Mouse (Mus musculus): ENCODE results near the gene E130309D02Rik. TPM values are rescaled to one million over a fixed set of nuclear protein-coding genes. Genes with fewer than 3 reads are reported as not detected.
A peak's percentile ranks its signal among the peaks of the same experiment; 100 is the strongest.

E130309D02Rik gene
- polyA plus RNA-seq, 1 experiment from 2014 or later: 19.9 TPM

DNA sequence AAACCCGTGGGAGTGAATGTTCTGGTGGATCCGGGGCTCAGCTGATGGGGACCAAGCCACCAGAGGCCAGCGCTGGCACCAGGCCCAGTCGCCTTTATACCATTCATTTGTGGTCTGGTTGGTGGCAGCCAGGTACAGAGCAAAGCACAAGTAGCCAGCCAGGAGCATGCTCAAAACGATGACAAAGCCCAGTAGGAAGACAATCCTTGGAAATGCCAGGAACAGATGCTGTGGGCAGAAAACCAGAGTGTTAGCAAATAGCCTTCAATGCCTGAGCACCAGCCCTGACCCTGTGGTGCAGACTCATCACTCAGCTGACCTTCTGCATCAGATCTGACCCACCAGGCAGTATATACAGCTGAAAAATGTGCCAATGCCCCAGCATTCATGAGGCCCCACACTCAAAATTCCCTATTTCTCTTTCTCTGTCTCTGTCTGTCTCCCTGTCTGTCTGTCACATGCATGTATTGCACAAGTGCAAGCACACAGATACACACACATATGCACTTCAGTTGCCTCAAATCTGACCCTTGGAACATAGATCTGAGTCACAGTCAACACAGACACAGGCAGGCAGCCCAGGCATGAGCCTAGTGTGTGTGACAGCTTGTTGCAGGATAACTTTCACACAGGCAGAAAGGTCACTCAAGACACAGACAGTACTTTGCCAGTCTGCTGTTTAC is 1.6 kb upstream of the E130309D02Rik start:
- Histone ChIP-seq H3K27ac (ENCODE audit: low read depth, low read length) (no peak overlapping the region), H3K4me1 (ENCODE audit: control insufficient read depth, insufficient read depth, low read length) (peaks cover 13% of the 10 kb centered on the region), H3K9ac (ENCODE audit: low read depth, low read length) (no peak overlapping the region), H3K9me3 (replicated peaks; ENCODE audit: control insufficient read depth, low read length) (no peaks in the 10 kb centered on the region), H3K36me3 (ENCODE audit: control insufficient read depth, insufficient read depth, low read length) (peaks cover 18% of the 10 kb centered on the region; the same call in 1 of the 2 replicates), H3K4me3 (ENCODE audit: low read depth, low read length) (no peak overlapping the region), H3K4me2 (no peak overlapping the region; the same call in 1 of the 2 replicates), H3K27me3 (ENCODE audit: control insufficient read depth, insufficient read depth, low read length) (no peaks in the 10 kb centered on the region)
- no peak for ATAC-seq (replicated peaks; ENCODE audit: insufficient number of reproducible peaks, low FRiP score, low TSS enrichment)
- 87% methylated on average over 5 of the region's 5 CpGs for WGBS (ENCODE audit: insufficient replicate concordance)

DNA sequence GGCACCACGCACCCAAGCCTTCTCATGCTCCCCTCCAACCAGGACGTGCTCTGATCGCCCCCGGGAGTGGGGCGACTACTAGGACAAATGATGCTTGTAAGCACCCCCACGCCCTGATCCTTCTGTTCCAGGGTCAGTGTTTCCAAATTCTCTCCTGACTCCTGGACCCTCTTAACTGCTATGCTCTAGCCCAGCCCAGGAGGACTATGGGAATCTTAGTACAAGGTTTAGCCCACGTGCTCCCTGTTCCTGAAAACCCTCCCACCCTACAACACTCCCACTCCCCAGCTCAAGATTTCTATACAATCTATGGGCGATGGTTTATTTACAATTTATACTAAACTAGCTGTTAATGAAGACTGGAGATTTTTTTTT is 341 bp upstream of the E130309D02Rik start:
- no peaks in the 10 kb centered on the region for H3K9me3 ChIP-seq (replicated peaks; ENCODE audit: control insufficient read depth, low read length)
- H3K27me3 ChIP-seq (ENCODE audit: control insufficient read depth, insufficient read depth, low read length): no peaks in the 10 kb centered on the region
- H3K36me3 ChIP-seq (ENCODE audit: control insufficient read depth, insufficient read depth, low read length): peaks cover 23% of the 10 kb centered on the region
- H3K4me3 ChIP-seq (ENCODE audit: low read depth, low read length): peak overlapping the region; percentile 75
- no peak for ATAC-seq (replicated peaks; ENCODE audit: insufficient number of reproducible peaks, low FRiP score, low TSS enrichment)
- H3K4me1 ChIP-seq (ENCODE audit: control insufficient read depth, insufficient read depth, low read length): peaks cover 13% of the 10 kb centered on the region
- H3K9ac ChIP-seq (ENCODE audit: low read depth, low read length): peak overlapping the region; percentile 92
- WGBS (ENCODE audit: insufficient replicate concordance): 13% methylated on average over 8 of the region's 8 CpGs
- H3K4me2 ChIP-seq: peak overlapping the region; percentile 92
- H3K27ac ChIP-seq (ENCODE audit: low read depth, low read length): no peak overlapping the region

DNA sequence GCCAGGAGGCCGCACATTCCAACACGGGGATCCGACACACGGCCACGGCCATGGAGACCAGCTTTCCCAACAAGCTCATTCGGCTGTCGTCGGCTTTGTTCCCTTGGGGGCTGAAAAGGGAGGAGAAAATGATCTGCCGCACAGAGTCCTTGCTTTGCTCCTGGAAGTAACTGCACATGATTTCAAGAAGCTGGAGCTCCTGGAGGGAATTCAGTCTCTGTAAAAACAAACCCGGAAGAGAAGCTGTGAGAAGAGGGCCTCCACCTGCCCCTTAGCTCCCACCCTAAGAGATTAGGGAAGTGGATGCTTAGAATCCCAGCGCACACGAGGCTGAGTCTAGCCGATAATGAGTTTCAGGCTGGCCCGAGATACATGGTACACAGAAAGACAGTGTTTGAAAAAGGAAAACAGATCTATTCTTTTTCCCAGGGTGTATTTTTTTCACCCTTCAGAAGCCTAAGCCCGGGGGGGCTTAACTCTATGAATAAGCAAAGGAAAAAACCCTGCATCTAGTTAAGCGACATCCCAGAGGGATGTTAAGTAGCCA is 904 bp downstream of the E130309D02Rik start:
- H3K36me3 ChIP-seq (ENCODE audit: control insufficient read depth, insufficient read depth, low read length): peaks cover 28% of the 10 kb centered on the region
- no peaks in the 10 kb centered on the region for H3K9me3 ChIP-seq (replicated peaks; ENCODE audit: control insufficient read depth, low read length)
- peak overlapping the region; percentile 75 for H3K4me3 ChIP-seq (ENCODE audit: low read depth, low read length)
- H3K27me3 ChIP-seq (ENCODE audit: control insufficient read depth, insufficient read depth, low read length): no peaks in the 10 kb centered on the region
- WGBS (ENCODE audit: insufficient replicate concordance): 2% methylated on average over 16 of the region's 16 CpGs
- peaks cover 13% of the 10 kb centered on the region for H3K4me1 ChIP-seq (ENCODE audit: control insufficient read depth, insufficient read depth, low read length)
- H3K27ac ChIP-seq (ENCODE audit: low read depth, low read length): peak overlapping the region; percentile 88
- peak overlapping the region; percentile 92 for H3K9ac ChIP-seq (ENCODE audit: low read depth, low read length)
- H3K4me2 ChIP-seq: peak overlapping the region; percentile 92
- ATAC-seq (replicated peaks; ENCODE audit: insufficient number of reproducible peaks, low FRiP score, low TSS enrichment): 0 out of 2 replicates have a peak, but pooled peaks have one; percentile 27

DNA sequence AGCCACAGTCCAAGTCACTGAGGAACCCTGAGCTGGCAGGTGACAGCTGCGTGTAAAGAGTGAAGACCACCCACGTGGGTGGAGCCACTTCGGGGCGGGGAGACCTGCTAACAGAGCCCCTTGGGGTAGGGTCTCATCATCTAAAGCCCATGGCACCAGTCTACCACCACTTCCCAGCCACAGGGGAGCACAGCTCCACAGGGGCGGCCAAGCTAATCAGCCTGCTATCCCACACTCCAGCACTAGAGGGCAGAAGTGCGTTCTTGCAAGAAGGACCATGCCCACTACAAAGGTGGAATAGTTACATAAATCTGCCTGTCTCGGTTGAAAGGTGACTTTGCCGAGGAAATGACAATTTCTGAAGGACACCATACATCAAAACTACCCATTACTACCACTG is 3.3 kb downstream of the E130309D02Rik start:
- no peaks in the 10 kb centered on the region for H3K9me3 ChIP-seq (replicated peaks; ENCODE audit: control insufficient read depth, low read length)
- WGBS (ENCODE audit: insufficient replicate concordance): 69% methylated on average over 8 of the region's 8 CpGs
- peaks cover 35% of the 10 kb centered on the region for H3K36me3 ChIP-seq (ENCODE audit: control insufficient read depth, insufficient read depth, low read length)
- H3K4me1 ChIP-seq (ENCODE audit: control insufficient read depth, insufficient read depth, low read length): peaks cover 13% of the 10 kb centered on the region
- ATAC-seq (replicated peaks; ENCODE audit: insufficient number of reproducible peaks, low FRiP score, low TSS enrichment): no peak
- no peaks in the 10 kb centered on the region for H3K27me3 ChIP-seq (ENCODE audit: control insufficient read depth, insufficient read depth, low read length)
- H3K4me2 ChIP-seq: no peak overlapping the region
- H3K4me3 ChIP-seq (ENCODE audit: low read depth, low read length): no peak overlapping the region
- H3K27ac ChIP-seq (ENCODE audit: low read depth, low read length): no peak overlapping the region
- H3K9ac ChIP-seq (ENCODE audit: low read depth, low read length): no peak overlapping the region

DNA sequence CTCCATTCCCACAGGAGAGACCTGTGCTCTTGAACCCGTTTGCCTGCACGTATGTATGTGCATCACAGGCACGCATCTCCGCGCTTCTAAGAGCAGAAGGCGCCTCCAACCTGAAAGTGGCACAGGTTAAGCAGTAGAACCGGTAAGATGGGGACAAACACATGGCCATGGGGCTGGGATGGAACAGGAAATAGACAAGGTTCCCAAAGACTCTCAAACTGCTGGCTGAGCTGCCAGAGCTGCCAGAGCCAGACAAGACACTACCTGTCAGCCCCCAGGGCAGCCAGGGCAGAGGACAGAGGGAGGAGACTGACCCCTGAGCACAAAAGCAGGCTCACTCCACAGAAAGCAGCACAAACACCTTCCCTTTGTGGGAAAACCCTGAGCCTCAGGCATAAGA is 5.2 kb downstream of the E130309D02Rik start:
- no peak overlapping the region for H3K4me2 ChIP-seq
- H3K27ac ChIP-seq (ENCODE audit: low read depth, low read length): no peak overlapping the region
- H3K9me3 ChIP-seq (replicated peaks; ENCODE audit: control insufficient read depth, low read length): no peaks in the 10 kb centered on the region
- peaks cover 9% of the 10 kb centered on the region for H3K4me1 ChIP-seq (ENCODE audit: control insufficient read depth, insufficient read depth, low read length)
- no peak overlapping the region for H3K9ac ChIP-seq (ENCODE audit: low read depth, low read length)
- H3K36me3 ChIP-seq (ENCODE audit: control insufficient read depth, insufficient read depth, low read length): peaks cover 52% of the 10 kb centered on the region
- no peaks in the 10 kb centered on the region for H3K27me3 ChIP-seq (ENCODE audit: control insufficient read depth, insufficient read depth, low read length)
- no peak overlapping the region for H3K4me3 ChIP-seq (ENCODE audit: low read depth, low read length)
- WGBS (ENCODE audit: insufficient replicate concordance): 96% methylated on average over 7 of the region's 7 CpGs
- no peak for ATAC-seq (replicated peaks; ENCODE audit: insufficient number of reproducible peaks, low FRiP score, low TSS enrichment)

DNA sequence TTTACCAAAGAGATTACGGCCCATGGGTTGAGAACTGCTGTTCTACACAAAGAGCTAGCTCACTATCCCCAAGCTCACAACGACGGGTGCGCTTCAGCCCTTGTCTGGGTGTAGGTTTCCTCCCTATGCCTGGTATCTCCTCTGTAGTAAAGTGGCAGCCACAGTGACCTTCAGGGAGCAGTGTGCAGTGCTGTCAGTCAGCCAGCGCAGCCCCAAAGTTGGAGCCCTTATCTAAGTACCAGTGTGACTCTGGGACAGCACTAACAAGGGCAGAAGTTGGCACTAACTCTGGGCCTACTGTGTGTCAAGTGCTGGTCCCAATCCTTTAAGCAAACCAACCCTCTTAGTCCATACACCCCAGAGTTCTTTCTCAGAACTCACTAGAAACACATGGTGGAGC is 6.3 kb downstream of the E130309D02Rik start:
- H3K27ac ChIP-seq (ENCODE audit: low read depth, low read length): no peak overlapping the region
- H3K36me3 ChIP-seq (ENCODE audit: control insufficient read depth, insufficient read depth, low read length): peaks cover 58% of the 10 kb centered on the region
- H3K4me1 ChIP-seq (ENCODE audit: control insufficient read depth, insufficient read depth, low read length): peaks cover 6% of the 10 kb centered on the region
- 80% methylated on average over 5 of the region's 5 CpGs for WGBS (ENCODE audit: insufficient replicate concordance)
- no peaks in the 10 kb centered on the region for H3K9me3 ChIP-seq (replicated peaks; ENCODE audit: control insufficient read depth, low read length)
- H3K9ac ChIP-seq (ENCODE audit: low read depth, low read length): no peak overlapping the region
- H3K27me3 ChIP-seq (ENCODE audit: control insufficient read depth, insufficient read depth, low read length): no peaks in the 10 kb centered on the region
- no peak overlapping the region for H3K4me2 ChIP-seq
- no peak overlapping the region for H3K4me3 ChIP-seq (ENCODE audit: low read depth, low read length)
- ATAC-seq (replicated peaks; ENCODE audit: insufficient number of reproducible peaks, low FRiP score, low TSS enrichment): no peak

DNA sequence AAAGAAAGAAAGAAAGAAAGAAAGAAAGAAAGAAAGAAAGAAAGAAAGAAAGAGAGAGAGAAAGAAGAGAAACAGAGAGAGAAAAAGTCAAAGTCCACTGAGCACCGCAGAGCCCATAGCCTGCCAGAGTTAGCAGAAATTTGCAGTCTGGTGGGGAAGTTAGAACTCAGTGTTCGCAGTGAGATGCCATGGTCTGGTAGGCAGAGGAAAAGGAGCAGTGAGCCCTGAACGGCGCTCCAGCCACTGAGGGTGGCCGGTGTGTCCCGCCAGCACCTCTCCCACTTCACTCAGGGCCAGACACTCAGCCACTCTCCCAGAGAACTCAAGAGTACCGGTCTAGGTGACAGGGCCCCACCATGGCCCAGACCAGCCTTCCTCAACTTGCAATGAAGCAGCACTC is 10.9 kb downstream of the E130309D02Rik start:
- no peak for ATAC-seq (replicated peaks; ENCODE audit: insufficient number of reproducible peaks, low FRiP score, low TSS enrichment)
- no peak overlapping the region for H3K9ac ChIP-seq (ENCODE audit: low read depth, low read length)
- no peaks in the 10 kb centered on the region for H3K4me1 ChIP-seq (ENCODE audit: control insufficient read depth, insufficient read depth, low read length)
- H3K27ac ChIP-seq (ENCODE audit: low read depth, low read length): no peak overlapping the region
- H3K4me3 ChIP-seq (ENCODE audit: low read depth, low read length): no peak overlapping the region
- H3K9me3 ChIP-seq (replicated peaks; ENCODE audit: control insufficient read depth, low read length): no peaks in the 10 kb centered on the region
- H3K4me2 ChIP-seq: no peak overlapping the region
- H3K27me3 ChIP-seq (ENCODE audit: control insufficient read depth, insufficient read depth, low read length): no peaks in the 10 kb centered on the region
- 85% methylated on average over 7 of the region's 7 CpGs for WGBS (ENCODE audit: insufficient replicate concordance)
- H3K36me3 ChIP-seq (ENCODE audit: control insufficient read depth, insufficient read depth, low read length): peaks cover 58% of the 10 kb centered on the region

DNA sequence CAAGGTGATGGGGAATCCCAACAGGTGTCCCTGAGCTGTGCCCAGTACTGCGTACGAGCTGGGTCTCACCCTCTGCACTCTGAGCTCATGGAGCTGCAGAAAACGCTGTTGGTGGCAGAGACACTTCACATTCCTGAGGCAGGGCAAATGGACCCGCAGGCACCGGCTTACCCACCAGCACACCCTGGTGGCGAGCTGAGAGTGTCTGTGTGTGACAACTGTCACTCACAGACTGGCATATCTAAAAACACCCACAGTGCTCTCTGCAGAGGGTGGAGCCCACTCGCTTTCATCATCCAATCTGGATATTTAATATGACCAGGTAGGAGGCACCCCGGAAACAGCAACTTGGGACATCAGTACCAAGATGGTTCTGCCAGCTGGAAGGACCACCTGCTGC is 13.9 kb downstream of the E130309D02Rik start:
- Histone ChIP-seq H3K4me1 (ENCODE audit: control insufficient read depth, insufficient read depth, low read length) (no peaks in the 10 kb centered on the region), H3K9me3 (replicated peaks; ENCODE audit: control insufficient read depth, low read length) (no peaks in the 10 kb centered on the region), H3K4me3 (ENCODE audit: low read depth, low read length) (no peak overlapping the region), H3K27ac (ENCODE audit: low read depth, low read length) (no peak overlapping the region), H3K36me3 (ENCODE audit: control insufficient read depth, insufficient read depth, low read length) (peaks cover 42% of the 10 kb centered on the region), H3K27me3 (ENCODE audit: control insufficient read depth, insufficient read depth, low read length) (no peaks in the 10 kb centered on the region), H3K9ac (ENCODE audit: low read depth, low read length) (no peak overlapping the region), H3K4me2 (no peak overlapping the region)
- WGBS (ENCODE audit: insufficient replicate concordance): 78% methylated on average over 8 of the region's 8 CpGs
- ATAC-seq (replicated peaks; ENCODE audit: insufficient number of reproducible peaks, low FRiP score, low TSS enrichment): no peak

DNA sequence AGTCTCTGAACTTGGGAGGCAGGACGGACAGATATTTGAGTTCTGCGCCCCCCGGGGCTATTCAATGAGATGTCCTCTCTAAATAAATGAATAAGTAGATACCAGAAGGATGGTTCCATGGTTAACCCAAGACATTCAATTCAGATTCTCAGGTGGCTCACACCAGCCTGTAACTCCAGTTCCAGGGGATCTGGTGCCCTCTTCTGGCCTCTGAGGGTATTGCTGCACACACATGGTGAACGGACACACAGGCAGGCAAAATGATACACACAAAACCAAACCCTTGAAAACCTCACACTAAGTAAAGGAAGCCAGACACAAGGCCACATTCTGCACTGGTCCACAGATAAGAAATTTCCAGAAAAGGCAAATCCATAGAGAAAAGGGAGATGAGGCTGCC is 15.5 kb downstream of the E130309D02Rik start:
- 89% methylated on average over 4 of the region's 4 CpGs for WGBS (ENCODE audit: insufficient replicate concordance)
- no peak for ATAC-seq (replicated peaks; ENCODE audit: insufficient number of reproducible peaks, low FRiP score, low TSS enrichment)
- peaks cover 29% of the 10 kb centered on the region for H3K36me3 ChIP-seq (ENCODE audit: control insufficient read depth, insufficient read depth, low read length)
- H3K9me3 ChIP-seq (replicated peaks; ENCODE audit: control insufficient read depth, low read length): no peaks in the 10 kb centered on the region
- H3K4me2 ChIP-seq: no peak overlapping the region
- no peaks in the 10 kb centered on the region for H3K4me1 ChIP-seq (ENCODE audit: control insufficient read depth, insufficient read depth, low read length)
- no peak overlapping the region for H3K27ac ChIP-seq (ENCODE audit: low read depth, low read length)
- no peak overlapping the region for H3K9ac ChIP-seq (ENCODE audit: low read depth, low read length)
- no peaks in the 10 kb centered on the region for H3K27me3 ChIP-seq (ENCODE audit: control insufficient read depth, insufficient read depth, low read length)
- H3K4me3 ChIP-seq (ENCODE audit: low read depth, low read length): no peak overlapping the region
